Mouse (Mus musculus): ENCODE results near the gene Akr1c21.
"Not testable (repeated sequence)": the region's sequence is repeated elsewhere in the genome, so short reads cannot be mapped to it uniquely, and the experiment has no call there.

DNA sequence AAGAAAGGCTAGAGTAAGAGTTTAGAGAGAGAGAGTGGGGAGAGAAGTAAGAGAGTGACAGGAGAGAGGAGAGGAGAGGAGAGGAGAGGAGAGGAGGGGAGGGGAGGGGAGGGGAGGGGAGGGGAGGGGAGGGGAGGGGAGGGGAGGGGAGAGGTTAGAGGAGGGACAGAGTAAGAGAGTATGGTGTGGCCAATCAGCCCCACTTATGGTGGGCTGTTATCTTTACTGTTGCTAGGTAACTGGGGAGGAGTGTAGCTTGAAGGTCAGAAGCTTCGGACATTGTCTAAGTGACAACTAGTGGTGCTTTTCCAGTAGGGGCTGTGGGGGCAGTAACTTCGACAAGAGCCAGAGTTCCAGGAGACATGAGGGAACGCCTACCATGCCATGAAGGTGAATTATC lies 29.6 kb downstream of the Akr1c21 start:
- not testable (repeated sequence) for TF ChIP-seq CTCF (IDR thresholded peaks at IDR 0.05; ENCODE audit: low read depth, low read length); POLR2A (IDR thresholded peaks at IDR 0.05; ENCODE audit: extremely low read depth, insufficient read depth, low read length)

Data from liver, adult 2 months (tissue).